Mouse (Mus musculus) hindbrain, embryonic 14.5 days (tissue): ENCODE results near the gene Smarca4. TPM values are rescaled to one million over a fixed set of nuclear protein-coding genes. Genes with fewer than 3 reads are reported as not detected.

Source experiments
- ATAC-seq: fragments of 200-750 bp; cut with Nextera tagmentation; 2 replicates; pipeline ENCODE4 v1.8.0; 2017; ENCODE audit warnings: moderate number of reproducible peaks, mild to moderate bottlenecking, moderate TSS enrichment, moderate library complexity; ENCODE audit not compliant: low FRiP score
- DNase-seq: peaks from one replicate; pipeline ENCODE4 v3.0.0-alpha.2; 2015; ENCODE audit warnings: low spot score
- H3K27ac ChIP-seq: fragments of 300-500 bp; sonication (generic); 2 replicates; pipeline ENCODE4 v1.5.1; 2014; ENCODE audit warnings: mild to moderate bottlenecking, moderate library complexity
- H3K27me3 ChIP-seq: fragments of 300-500 bp; sonication (generic); 2 replicates; pipeline ENCODE4 v1.6.1; 2014; ENCODE audit warnings: mild to moderate bottlenecking, low read length, mixed read lengths; ENCODE audit not compliant: control insufficient read depth, insufficient read depth
- H3K36me3 ChIP-seq: fragments of 300-500 bp; sonication (generic); replicated peaks from 2 replicates; pipeline ENCODE4 v1.6.1; 2014; ENCODE audit not compliant: control insufficient read depth, insufficient read depth
- H3K4me1 ChIP-seq: fragments of 300-500 bp; sonication (generic); replicated peaks from 2 replicates; pipeline ENCODE4 v1.6.1; 2014; ENCODE audit warnings: antibody characterized with exemption, low read length, mixed read lengths; ENCODE audit not compliant: control insufficient read depth, insufficient read depth
- H3K4me2 ChIP-seq: fragments of 300-500 bp; sonication (generic); replicated peaks from 2 replicates; pipeline ENCODE4 v1.6.1; 2014; ENCODE audit warnings: mild to moderate bottlenecking, moderate library complexity
- H3K4me3 ChIP-seq: fragments of 300-500 bp; sonication (generic); replicated peaks from 2 replicates; pipeline ENCODE4 v1.5.1; 2014; ENCODE audit warnings: mild to moderate bottlenecking, low read length
- H3K9ac ChIP-seq: fragments of 300-500 bp; sonication (generic); 2 replicates; pipeline ENCODE4 v1.6.1; 2014
- H3K9me3 ChIP-seq: fragments of 300-500 bp; sonication (generic); 2 replicates; pipeline ENCODE4 v1.6.1; 2016; ENCODE audit warnings: low read length; ENCODE audit not compliant: control insufficient read depth
- WGBS: fragments of 180-500 bp; shearing (Covaris S2); extraction: QIAGEN DNeasy Blood & Tissue Kit; methylation state at CpG from one replicate; pipeline ENCODE4 v1.1.7; 2014; 5-methylcytosine and 5-hydroxymethylcytosine counted together
- microRNA counts: library from miRNA; unstranded; fragments of <30 nt; microRNA quantifications from one replicate; lab custom pipeline; 2016
- microRNA-seq: library from miRNA; unstranded; fragments of <30 nt; microRNA quantifications from one replicate; pipeline ENCODE4, GENCODE M21; 2016
- polyA plus RNA-seq: library from polyadenylated mRNA; unstranded; fragments of >200 nt; fragmentation: Nextera tagmentation; extraction: Ambion mirVana; gene quantifications from 2 replicates; pipeline ENCODE4 v1.2.1, GENCODE M21; 2014

Gene Smarca4
- polyA plus RNA-seq, 1 experiment from 2014 or later: 138 TPM

DNA sequence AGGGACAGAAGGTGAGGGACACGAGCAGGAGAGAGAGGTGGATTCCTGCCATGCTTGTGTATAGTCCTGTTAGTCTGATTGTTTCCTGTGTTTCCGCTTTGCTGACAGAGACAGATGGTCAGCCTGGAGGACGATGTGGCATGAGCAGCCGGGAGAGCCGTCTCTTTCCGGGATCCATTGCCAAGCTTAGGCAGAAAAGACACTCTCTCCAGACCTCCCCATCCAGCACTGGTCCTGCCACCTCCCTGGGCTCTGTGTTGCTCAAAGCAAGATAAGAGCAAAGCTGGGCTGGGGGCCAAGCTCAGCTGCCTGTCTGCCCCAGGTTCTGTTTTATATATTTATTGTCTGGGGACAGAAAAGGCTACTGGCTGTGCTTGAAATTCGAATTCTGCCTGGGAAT, 132.1 kb downstream of the Smarca4 start:
- no peaks in the 10 kb centered on the region for H3K4me1 ChIP-seq
- H3K9ac ChIP-seq: no peak overlapping the region
- H3K9me3 ChIP-seq: no peaks in the 10 kb centered on the region
- H3K4me3 ChIP-seq: no peak overlapping the region
- WGBS: 52% methylated on average over 7 of the region's 7 CpGs
- H3K4me2 ChIP-seq: no peak overlapping the region
- peak overlapping the region; percentile 71 for H3K27ac ChIP-seq
- H3K27me3 ChIP-seq: no peaks in the 10 kb centered on the region
- H3K36me3 ChIP-seq: peaks cover 64% of the 10 kb centered on the region
- ATAC-seq: peak; percentile 42; the same call in 1 of the 2 replicates
- DNase-seq: peak; percentile 32

DNA sequence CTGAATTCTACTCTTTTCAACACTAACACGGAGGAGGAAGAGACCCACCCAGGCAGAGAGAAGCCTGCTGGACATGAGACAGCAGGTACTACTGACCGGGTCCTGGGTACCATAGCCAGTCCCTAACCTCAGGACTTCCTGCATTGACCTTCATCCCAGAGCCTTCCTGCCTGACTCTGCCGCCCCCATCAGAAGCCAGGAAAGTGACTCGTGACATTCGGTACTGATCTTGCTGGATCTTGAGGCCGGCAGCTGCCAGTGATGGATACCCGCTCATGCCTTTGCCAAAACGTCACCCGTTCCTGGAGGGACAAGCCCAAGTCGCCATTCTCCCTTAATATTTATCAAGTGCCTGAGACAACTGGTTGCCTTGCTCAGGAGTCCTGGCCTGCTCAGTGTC, 132.5 kb downstream of the Smarca4 start:
- H3K4me1 ChIP-seq: no peaks in the 10 kb centered on the region
- DNase-seq: no peak
- peak overlapping the region; percentile 71; the same call in 1 of the 2 replicates for H3K27ac ChIP-seq
- H3K9me3 ChIP-seq: no peaks in the 10 kb centered on the region
- H3K4me3 ChIP-seq: no peak overlapping the region
- H3K27me3 ChIP-seq: no peaks in the 10 kb centered on the region
- ATAC-seq: no peak
- peaks cover 64% of the 10 kb centered on the region for H3K36me3 ChIP-seq
- no peak overlapping the region for H3K9ac ChIP-seq
- no peak overlapping the region for H3K4me2 ChIP-seq
- 88% methylated on average over 10 of the region's 10 CpGs for WGBS

DNA sequence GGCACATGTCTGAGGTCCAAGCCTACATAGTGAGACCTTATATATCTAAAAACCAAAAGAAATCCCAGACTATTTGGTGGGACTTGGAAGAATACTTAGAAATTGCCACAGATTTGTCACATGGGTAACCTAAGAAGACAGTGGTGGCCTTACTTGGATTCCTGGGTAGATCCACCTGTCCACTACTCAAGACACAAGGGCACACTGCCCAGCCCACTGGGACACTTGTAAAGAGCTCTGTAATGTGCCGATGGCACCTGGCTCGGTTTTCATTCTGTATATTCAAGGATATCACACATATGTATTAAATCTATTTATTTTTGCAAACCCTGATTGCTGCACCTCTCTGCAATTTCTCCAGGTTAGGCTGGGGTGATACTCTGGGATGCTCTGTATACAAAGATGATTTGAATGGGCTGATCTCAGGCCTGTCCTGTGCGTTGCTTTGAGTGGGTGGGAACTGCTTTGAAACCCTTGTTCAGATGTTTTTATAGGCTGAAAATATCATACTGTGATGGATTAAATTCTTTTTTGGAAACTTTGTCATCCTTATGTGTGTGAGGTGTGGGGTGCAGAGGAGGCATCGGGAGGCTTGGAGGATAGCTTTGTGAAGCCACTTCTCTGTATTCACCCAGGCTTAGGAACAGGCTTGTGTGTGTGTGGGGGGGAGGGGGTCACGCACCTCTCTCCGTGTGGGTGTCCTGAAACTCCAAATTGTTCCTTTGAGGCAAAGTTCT, 133.6 kb downstream of the Smarca4 start:
- Histone ChIP-seq H3K9me3 (no peaks in the 10 kb centered on the region), H3K36me3 (peaks cover 54% of the 10 kb centered on the region), H3K27me3 (no peaks in the 10 kb centered on the region), H3K9ac (no peak overlapping the region), H3K4me3 (no peak overlapping the region), H3K4me1 (no peaks in the 10 kb centered on the region), H3K4me2 (no peak overlapping the region), H3K27ac (no peak overlapping the region)
- no peak for DNase-seq
- no peak for ATAC-seq
- WGBS: 86% methylated on average over 6 of the region's 6 CpGs

DNA sequence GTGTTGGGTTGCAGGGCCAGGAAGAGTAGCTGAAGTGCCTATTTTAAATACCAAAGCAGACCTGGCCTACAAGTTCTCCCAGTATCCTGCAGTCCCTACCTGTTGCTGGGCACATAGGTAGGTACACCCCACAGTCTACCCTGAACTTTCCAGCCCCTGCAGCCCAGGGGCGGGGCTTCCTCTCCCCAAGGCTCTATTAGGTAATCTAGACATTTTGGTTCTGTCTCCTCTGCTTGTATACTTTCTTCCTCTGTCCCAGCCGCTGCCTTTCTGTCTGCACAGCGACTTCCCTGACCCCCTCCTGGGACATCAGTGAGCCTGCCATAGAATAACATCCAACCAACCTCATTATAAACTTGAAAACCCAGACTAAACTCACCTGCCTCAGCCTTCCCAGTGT, 134.4 kb downstream of the Smarca4 start:
- DNase-seq (no peak), ATAC-seq (no peak)
- H3K27me3 ChIP-seq: no peaks in the 10 kb centered on the region
- peaks cover 46% of the 10 kb centered on the region for H3K36me3 ChIP-seq
- H3K4me3 ChIP-seq: no peak overlapping the region
- H3K4me1 ChIP-seq: no peaks in the 10 kb centered on the region
- WGBS: 76% methylated on average over 3 of the region's 3 CpGs
- H3K9ac ChIP-seq: no peak overlapping the region
- no peaks in the 10 kb centered on the region for H3K9me3 ChIP-seq
- H3K4me2 ChIP-seq: no peak overlapping the region
- H3K27ac ChIP-seq: no peak overlapping the region

DNA sequence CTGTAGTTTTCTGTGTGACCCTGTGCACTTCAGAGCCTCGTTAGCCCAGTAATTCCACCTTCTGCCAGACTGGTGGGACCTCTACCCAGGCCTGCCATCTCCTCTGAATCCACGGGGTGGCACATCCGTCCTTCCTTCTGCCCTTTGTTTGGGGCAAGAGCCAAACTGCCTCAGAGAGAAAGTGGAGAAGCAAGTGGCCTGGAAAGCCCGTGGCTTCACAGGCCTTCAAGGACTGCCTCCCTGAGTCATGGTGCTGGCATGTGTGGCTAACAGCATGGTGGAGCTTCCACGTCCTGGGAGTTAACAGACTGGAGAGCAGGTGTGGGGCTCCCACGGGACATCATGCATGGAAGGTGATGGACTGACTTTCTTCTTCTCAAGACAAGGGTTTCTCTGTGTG, 135.4 kb downstream of the Smarca4 start:
- DNase-seq: no peak
- H3K36me3 ChIP-seq: peaks cover 36% of the 10 kb centered on the region

DNA sequence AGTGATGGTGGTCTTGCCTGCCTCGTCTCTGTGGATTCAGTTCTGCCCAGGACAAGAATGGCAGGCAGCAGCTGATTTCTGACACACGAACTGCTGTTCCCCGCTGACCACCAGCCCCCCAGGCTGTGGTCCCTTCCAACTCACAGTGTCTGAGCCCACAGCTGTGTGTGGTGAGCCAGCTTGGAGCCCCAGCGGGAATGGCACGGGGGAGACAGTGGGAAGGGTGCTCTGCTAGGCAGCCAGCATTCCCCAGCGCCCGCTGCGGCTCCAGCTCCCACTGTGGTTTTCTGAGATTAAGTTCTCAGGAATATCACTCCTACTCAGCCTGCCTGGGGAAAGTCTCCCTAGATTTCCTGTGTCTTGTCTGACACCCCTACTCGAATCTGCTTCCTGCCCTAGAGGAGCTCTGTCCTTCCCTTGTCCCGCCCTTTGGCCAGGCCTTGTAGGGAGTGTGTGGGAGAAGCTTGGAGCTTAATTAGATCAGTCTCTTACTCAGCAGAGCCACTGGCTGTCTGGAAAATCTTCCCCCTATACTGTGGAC, 136.4 kb downstream of the Smarca4 start:
- H3K4me3 ChIP-seq: no peak overlapping the region
- WGBS: 58% methylated on average over 10 of the region's 10 CpGs
- ATAC-seq (no peak), DNase-seq (no peak)
- H3K27me3 ChIP-seq: no peaks in the 10 kb centered on the region
- no peak overlapping the region for H3K9ac ChIP-seq
- no peak overlapping the region for H3K4me2 ChIP-seq
- H3K27ac ChIP-seq: no peak overlapping the region
- no peaks in the 10 kb centered on the region for H3K9me3 ChIP-seq
- H3K4me1 ChIP-seq: no peaks in the 10 kb centered on the region
- peaks cover 26% of the 10 kb centered on the region for H3K36me3 ChIP-seq

More for the DNA sequence above, 135.4 kb downstream of the Smarca4 start:
- no peaks in the 10 kb centered on the region for H3K27me3 ChIP-seq
- no peak overlapping the region for H3K9ac ChIP-seq
- H3K4me1 ChIP-seq: no peaks in the 10 kb centered on the region
- no peak overlapping the region for H3K4me3 ChIP-seq
- H3K4me2 ChIP-seq: no peak overlapping the region
- WGBS: 67% methylated on average over 6 of the region's 6 CpGs
- no peak for ATAC-seq
- H3K27ac ChIP-seq: no peak overlapping the region
- no peaks in the 10 kb centered on the region for H3K9me3 ChIP-seq

MicroRNAs within 50 kb of the gene (microRNA counts, 519-probe panel; counts per million panel counts)
- microRNA mmu-miR-1946b (lab: Ali Mortazavi, UCI): not detected

Small RNA genes within 50 kb of the gene (microRNA-seq; reads per million reads assigned to microRNA genes)
- gene Mir1946b: not detected

Other genes starting within 250 kb of the Smarca4 start
- gene Ilf3, start 248.3 kb upstream of the Smarca4 start, polyA plus RNA-seq: 188 and 201 TPM in 2 replicates
- 39.3 and 39.7 TPM in 2 replicates for gene Qtrt1, start 204.3 kb upstream of the Smarca4 start, polyA plus RNA-seq
- gene Dnm2, start 191.3 kb upstream of the Smarca4 start, polyA plus RNA-seq: 58.3 and 60.7 TPM in 2 replicates
- 46.3 and 51.1 TPM in 2 replicates for gene Tmed1, start 105.9 kb upstream of the Smarca4 start, polyA plus RNA-seq
- 0.99 and 2.0 TPM in 2 replicates for gene AB124611, start 90.0 kb upstream of the Smarca4 start, polyA plus RNA-seq
- 37.0 and 41.3 TPM in 2 replicates for gene Carm1, start 69.3 kb upstream of the Smarca4 start, polyA plus RNA-seq
- gene Timm29, start 23.4 kb upstream of the Smarca4 start, polyA plus RNA-seq: 74.0 and 83.0 TPM in 2 replicates
- 17.2 and 18.7 TPM in 2 replicates for gene Yipf2, start 23.3 kb upstream of the Smarca4 start, polyA plus RNA-seq
- gene Ldlr, start 107.3 kb downstream of the Smarca4 start, polyA plus RNA-seq: 7.3 and 7.9 TPM in 2 replicates
- 17.7 and 18.7 TPM in 2 replicates for gene Spc24, start 144.1 kb downstream of the Smarca4 start, polyA plus RNA-seq
- 3.0 and 3.3 TPM in 2 replicates for gene Kank2, start 182.6 kb downstream of the Smarca4 start, polyA plus RNA-seq
- 0.33 and 0.62 TPM in 2 replicates for gene Angptl8, start 219.3 kb downstream of the Smarca4 start, polyA plus RNA-seq
- 16.3 and 18.0 TPM in 2 replicates for gene Dock6, start 236.5 kb downstream of the Smarca4 start, polyA plus RNA-seq